Mouse (Mus musculus): ENCODE measurements around the gene Sfxn5. TPM values are rescaled to one million over a fixed set of nuclear protein-coding genes. Genes with fewer than 3 reads are reported as not detected.

Gene Sfxn5
- total and polyA plus RNA-seq, 2 experiments from 2014 or later, result 2.7 to 4.8 TPM

DNA sequence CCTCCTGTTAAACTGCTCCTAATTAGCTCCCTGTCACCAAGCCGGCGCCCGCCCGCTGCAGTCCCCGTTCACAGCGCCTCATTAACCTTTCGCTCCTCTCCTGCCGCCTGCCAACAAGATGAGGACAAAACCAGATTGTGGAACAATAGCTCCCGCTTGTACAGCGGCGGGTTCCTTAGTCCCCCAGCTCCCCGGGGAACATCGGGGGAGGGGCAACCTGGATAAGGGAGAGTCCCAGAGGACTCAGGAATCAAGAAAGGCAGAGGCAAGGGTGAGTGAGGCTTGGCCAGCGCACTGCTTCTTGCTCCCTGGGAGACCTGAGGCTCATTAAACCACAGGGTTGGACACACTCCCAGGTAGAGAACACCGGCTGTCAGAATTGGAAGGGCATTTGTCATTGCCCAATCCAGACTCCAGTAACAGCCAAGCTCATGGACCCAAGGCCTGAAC is 108.8 kb downstream of the Sfxn5 start:
- Histone ChIP-seq H3K36me3 (replicated peaks; ENCODE audit: control insufficient read depth, insufficient read depth, low read length) (no peaks in the 10 kb centered on the region), H3K9ac (replicated peaks; ENCODE audit: low read depth, low read length) (no peak overlapping the region), H3K4me3 (ENCODE audit: low read depth, low read length) (no peak overlapping the region), H3K4me1 (ENCODE audit: control insufficient read depth, insufficient read depth) (no peaks in the 10 kb centered on the region), H3K9me3 (replicated peaks; ENCODE audit: control insufficient read depth, low read length) (no peaks in the 10 kb centered on the region), H3K4me2 (ENCODE audit: low read depth, low read length) (no peak overlapping the region), H3K27ac (ENCODE audit: low read depth) (no peak overlapping the region), H3K27me3 (ENCODE audit: control insufficient read depth, insufficient read depth, low read length) (no peaks in the 10 kb centered on the region)
- TF ChIP-seq EP300 (IDR thresholded peaks at IDR 0.05; ENCODE audit: low read depth) (no peak), CTCF (IDR thresholded peaks at IDR 0.05; ENCODE audit: low read depth) (no peak)
- DNase-seq (ENCODE audit: low spot score) (no peak), ATAC-seq (ENCODE audit: insufficient read depth, low read depth) (no peak)
- 68% methylated on average over 15 of the region's 15 CpGs for WGBS

DNA sequence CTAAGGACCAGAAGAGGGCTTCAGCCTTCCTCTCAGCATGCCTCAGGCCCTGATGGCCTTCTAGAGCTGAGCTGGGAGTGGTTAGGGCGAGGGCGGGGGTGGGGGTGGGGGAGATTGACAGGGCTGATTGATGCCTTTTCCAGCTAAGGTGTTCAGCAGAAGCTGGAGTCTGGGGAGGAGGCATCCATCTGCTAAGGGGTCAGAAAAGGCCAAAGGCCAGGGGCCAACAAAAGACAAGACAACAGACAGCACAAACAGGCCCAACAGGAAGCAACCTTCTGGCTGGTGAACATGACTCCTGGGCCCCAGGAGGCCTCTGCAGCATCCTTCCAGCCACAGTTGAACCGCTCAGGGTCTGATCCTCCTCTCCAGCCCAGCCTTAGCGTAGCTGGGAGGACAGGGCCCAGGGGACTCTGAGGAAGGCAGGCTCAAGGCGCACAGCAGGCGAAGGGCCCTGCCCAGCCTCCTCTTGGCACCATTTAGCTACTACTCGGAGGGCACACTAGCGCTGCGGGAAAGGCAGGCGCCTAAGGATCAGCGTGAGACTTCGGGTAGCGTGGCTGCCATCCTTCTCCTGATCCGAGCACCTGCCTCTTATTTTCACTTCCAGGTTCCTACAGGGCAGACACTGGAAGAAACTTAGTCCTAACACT is 109.6 kb downstream of the Sfxn5 start:
- H3K4me3 ChIP-seq (ENCODE audit: low read depth, low read length), result no peak overlapping the region
- no peak for DNase-seq (ENCODE audit: low spot score)
- no peak for TF ChIP-seq EP300 (IDR thresholded peaks at IDR 0.05; ENCODE audit: low read depth)
- TF ChIP-seq CTCF (IDR thresholded peaks at IDR 0.05; ENCODE audit: low read depth), result no peak
- no peak overlapping the region for H3K4me2 ChIP-seq (ENCODE audit: low read depth, low read length)
- 74% methylated on average over 14 of the region's 14 CpGs for WGBS
- H3K36me3 ChIP-seq (replicated peaks; ENCODE audit: control insufficient read depth, insufficient read depth, low read length), result no peaks in the 10 kb centered on the region
- H3K9me3 ChIP-seq (replicated peaks; ENCODE audit: control insufficient read depth, low read length), result no peaks in the 10 kb centered on the region
- ATAC-seq (ENCODE audit: insufficient read depth, low read depth), result no peak
- no peak overlapping the region for H3K9ac ChIP-seq (replicated peaks; ENCODE audit: low read depth, low read length)
- H3K27me3 ChIP-seq (ENCODE audit: control insufficient read depth, insufficient read depth, low read length), result no peaks in the 10 kb centered on the region
- H3K4me1 ChIP-seq (ENCODE audit: control insufficient read depth, insufficient read depth), result no peaks in the 10 kb centered on the region
- no peak overlapping the region for H3K27ac ChIP-seq (ENCODE audit: low read depth)

DNA sequence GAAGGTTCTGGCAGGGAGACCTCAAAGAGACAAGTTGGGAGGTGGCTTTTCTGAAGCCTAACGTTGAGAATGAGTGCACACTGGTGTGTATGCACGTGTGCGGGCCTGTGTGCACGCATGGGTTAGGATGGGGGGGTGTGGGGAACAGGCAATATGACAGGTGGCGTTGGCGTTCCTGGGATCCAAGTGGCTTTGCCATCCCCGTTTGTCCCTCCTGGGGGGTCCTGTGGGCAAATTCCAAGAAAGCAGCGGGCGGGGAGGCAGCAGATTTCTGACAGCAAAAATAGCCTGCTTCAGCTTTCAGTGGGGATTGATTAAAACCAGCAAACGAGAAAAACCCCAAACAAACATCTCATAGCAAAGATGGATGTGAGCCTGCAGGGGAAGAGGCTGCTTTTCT is 110.7 kb downstream of the Sfxn5 start:
- TF ChIP-seq EP300 (IDR thresholded peaks at IDR 0.05; ENCODE audit: low read depth) (no peak), CTCF (IDR thresholded peaks at IDR 0.05; ENCODE audit: low read depth) (no peak)
- H3K9me3 ChIP-seq (replicated peaks; ENCODE audit: control insufficient read depth, low read length), result no peaks in the 10 kb centered on the region
- H3K4me2 ChIP-seq (ENCODE audit: low read depth, low read length), result no peak overlapping the region
- no peak overlapping the region for H3K27ac ChIP-seq (ENCODE audit: low read depth)
- H3K4me3 ChIP-seq (ENCODE audit: low read depth, low read length), result no peak overlapping the region
- DNase-seq (ENCODE audit: low spot score) (no peak), ATAC-seq (ENCODE audit: insufficient read depth, low read depth) (no peak)
- H3K27me3 ChIP-seq (ENCODE audit: control insufficient read depth, insufficient read depth, low read length), result no peaks in the 10 kb centered on the region
- H3K9ac ChIP-seq (replicated peaks; ENCODE audit: low read depth, low read length), result no peak overlapping the region
- no peaks in the 10 kb centered on the region for H3K4me1 ChIP-seq (ENCODE audit: control insufficient read depth, insufficient read depth)
- WGBS, result 83% methylated on average over 10 of the region's 10 CpGs
- no peaks in the 10 kb centered on the region for H3K36me3 ChIP-seq (replicated peaks; ENCODE audit: control insufficient read depth, insufficient read depth, low read length)

DNA sequence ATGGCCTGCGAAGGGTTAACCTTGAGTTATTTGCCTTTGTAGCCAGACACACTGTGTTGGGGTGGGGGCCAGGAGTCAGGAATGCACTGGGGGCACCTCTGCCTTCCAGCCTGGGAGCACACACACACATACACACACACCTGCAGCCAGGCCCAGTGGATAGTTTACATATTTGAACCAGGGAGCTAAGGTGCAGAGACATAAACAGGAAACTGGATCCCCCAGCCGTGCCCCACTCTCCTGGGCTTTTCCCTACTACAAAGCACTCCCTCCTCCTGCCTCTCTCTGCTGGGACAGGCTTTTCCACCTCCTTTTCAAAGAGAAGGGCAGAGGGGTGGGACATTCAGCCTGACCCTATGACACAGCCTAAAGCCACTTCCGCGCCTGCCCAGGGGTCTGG is 112.3 kb downstream of the Sfxn5 start:
- DNase-seq (ENCODE audit: low spot score) (no peak), ATAC-seq (ENCODE audit: insufficient read depth, low read depth) (no peak)
- Histone ChIP-seq H3K27me3 (ENCODE audit: control insufficient read depth, insufficient read depth, low read length) (no peaks in the 10 kb centered on the region), H3K4me2 (ENCODE audit: low read depth, low read length) (no peak overlapping the region), H3K9ac (replicated peaks; ENCODE audit: low read depth, low read length) (no peak overlapping the region), H3K36me3 (replicated peaks; ENCODE audit: control insufficient read depth, insufficient read depth, low read length) (no peaks in the 10 kb centered on the region), H3K4me1 (ENCODE audit: control insufficient read depth, insufficient read depth) (no peaks in the 10 kb centered on the region), H3K4me3 (ENCODE audit: low read depth, low read length) (no peak overlapping the region), H3K27ac (ENCODE audit: low read depth) (no peak overlapping the region), H3K9me3 (replicated peaks; ENCODE audit: control insufficient read depth, low read length) (no peaks in the 10 kb centered on the region)
- 72% methylated on average over 4 of the region's 4 CpGs for WGBS
- no peak for TF ChIP-seq EP300 (IDR thresholded peaks at IDR 0.05; ENCODE audit: low read depth)
- no peak for TF ChIP-seq CTCF (IDR thresholded peaks at IDR 0.05; ENCODE audit: low read depth)

DNA sequence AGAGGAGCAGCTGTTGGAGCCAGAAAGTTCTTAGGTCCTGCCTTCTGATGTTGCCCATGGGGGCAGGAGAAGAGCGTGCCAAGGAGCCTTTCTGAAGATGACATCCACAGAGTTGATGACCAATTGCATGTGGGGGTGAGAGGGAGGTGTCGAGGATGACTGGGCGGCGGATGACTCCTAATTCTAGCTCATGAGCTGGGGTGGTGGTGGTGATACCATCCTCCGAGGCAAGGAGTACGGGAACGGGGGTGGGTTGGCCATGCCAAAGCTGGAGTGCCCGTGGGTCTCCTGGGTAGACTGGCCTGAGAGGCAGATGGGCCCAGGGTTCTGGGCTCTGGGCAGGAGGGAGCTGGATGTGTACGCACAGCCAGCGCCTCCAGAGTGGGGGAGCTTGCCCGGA is 113.5 kb downstream of the Sfxn5 start:
- TF ChIP-seq EP300 (IDR thresholded peaks at IDR 0.05; ENCODE audit: low read depth) (no peak), CTCF (IDR thresholded peaks at IDR 0.05; ENCODE audit: low read depth) (no peak)
- DNase-seq (ENCODE audit: low spot score), result no peak
- no peak for ATAC-seq (ENCODE audit: insufficient read depth, low read depth)
- H3K27me3 ChIP-seq (ENCODE audit: control insufficient read depth, insufficient read depth, low read length), result no peaks in the 10 kb centered on the region
- no peaks in the 10 kb centered on the region for H3K4me1 ChIP-seq (ENCODE audit: control insufficient read depth, insufficient read depth)
- H3K27ac ChIP-seq (ENCODE audit: low read depth), result no peak overlapping the region
- no peak overlapping the region for H3K9ac ChIP-seq (replicated peaks; ENCODE audit: low read depth, low read length)
- WGBS, result 90% methylated on average over 11 of the region's 11 CpGs
- H3K4me2 ChIP-seq (ENCODE audit: low read depth, low read length), result no peak overlapping the region
- no peaks in the 10 kb centered on the region for H3K9me3 ChIP-seq (replicated peaks; ENCODE audit: control insufficient read depth, low read length)
- no peaks in the 10 kb centered on the region for H3K36me3 ChIP-seq (replicated peaks; ENCODE audit: control insufficient read depth, insufficient read depth, low read length)
- H3K4me3 ChIP-seq (ENCODE audit: low read depth, low read length), result no peak overlapping the region

Data from heart, postnatal 0 days (tissue).